Mouse (Mus musculus) cerebellum, adult 2 months (tissue): Measurements from ENCODE around the gene Ebf1.

Experiments used
- CTCF ChIP-seq: fragments of 200-500 bp; IDR thresholded peaks from 2 replicates; pipeline ENCODE4 v1.5.1; 2011; ENCODE audit warnings: low read depth, mild to moderate bottlenecking, control low read depth, low read length, moderate library complexity, borderline replicate concordance; ENCODE audit not compliant: insufficient read depth
- POLR2A ChIP-seq: fragments of 200-500 bp; IDR thresholded peaks from 2 replicates; pipeline ENCODE4 v1.6.1; 2011; ENCODE audit warnings: low read length, control low read depth, borderline replicate concordance; ENCODE audit not compliant: insufficient read depth

DNA sequence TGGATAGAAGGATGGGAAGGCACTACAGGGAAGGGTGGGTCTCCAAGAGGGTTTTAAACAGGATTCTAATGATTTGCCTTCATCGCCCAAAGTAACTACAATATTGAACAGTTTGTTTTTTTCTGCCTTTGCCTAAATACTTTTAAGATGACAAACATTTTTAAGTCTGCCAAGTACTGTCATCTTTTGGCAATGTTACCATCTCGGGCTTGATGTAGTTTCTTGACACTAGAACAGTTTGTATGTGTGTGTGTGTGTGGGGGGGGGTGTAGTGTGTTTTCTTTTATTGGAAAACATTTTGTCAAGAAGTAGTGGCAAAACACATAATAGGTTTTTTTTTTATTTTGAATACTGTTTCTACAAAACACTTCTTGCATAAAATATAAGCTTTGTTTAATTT is 111.2 kb downstream of the Ebf1 start:
- TF ChIP-seq CTCF: no peak
- no peak for TF ChIP-seq POLR2A
